Mouse (Mus musculus) heart, embryonic 11.5 days (tissue): ENCODE measurements around the gene Dok1. TPM values are rescaled to one million over a fixed set of nuclear protein-coding genes. Genes with fewer than 3 reads are reported as not detected.

Source experiments
- ATAC-seq: fragments of 200-750 bp; cut with Nextera tagmentation; replicated peaks from 2 replicates; pipeline ENCODE4 v1.8.0; 2017; ENCODE audit warnings: moderate library complexity; ENCODE audit not compliant: insufficient number of reproducible peaks, low FRiP score, low TSS enrichment
- H3K27ac ChIP-seq: fragments of 300-500 bp; sonication (generic); 2 replicates; pipeline ENCODE4 v1.5.1; 2014; ENCODE audit warnings: mild to moderate bottlenecking, low read depth, low read length
- H3K27me3 ChIP-seq: fragments of 300-500 bp; sonication (generic); 2 replicates; pipeline ENCODE4 v1.6.1; 2014; ENCODE audit warnings: mild to moderate bottlenecking, low read length, mixed read lengths; ENCODE audit not compliant: control insufficient read depth, insufficient read depth
- H3K36me3 ChIP-seq: fragments of 300-500 bp; sonication (generic); 2 replicates; pipeline ENCODE4 v1.6.1; 2014; ENCODE audit warnings: mild to moderate bottlenecking, low read length, moderate library complexity, mixed read lengths; ENCODE audit not compliant: control insufficient read depth, insufficient read depth
- H3K4me1 ChIP-seq: fragments of 300-500 bp; sonication (generic); 2 replicates; pipeline ENCODE4 v1.6.1; 2014; ENCODE audit warnings: low read length; ENCODE audit not compliant: control insufficient read depth, insufficient read depth
- H3K4me2 ChIP-seq: fragments of 300-500 bp; sonication (generic); 2 replicates; pipeline ENCODE4 v1.6.1; 2014; ENCODE audit warnings: mild to moderate bottlenecking, moderate library complexity
- H3K4me3 ChIP-seq: fragments of 300-500 bp; sonication (generic); 2 replicates; pipeline ENCODE4 v1.5.1; 2014; ENCODE audit warnings: low read depth, low read length
- H3K9ac ChIP-seq: fragments of 300-500 bp; sonication (generic); 2 replicates; pipeline ENCODE4 v1.6.1; 2014; ENCODE audit warnings: mild to moderate bottlenecking, low read depth, low read length, moderate library complexity
- H3K9me3 ChIP-seq: fragments of 300-500 bp; sonication (generic); replicated peaks from 2 replicates; pipeline ENCODE4 v1.6.1; 2016; ENCODE audit warnings: low read length; ENCODE audit not compliant: control insufficient read depth
- WGBS: fragments of 180-500 bp; shearing (Covaris S2); extraction: QIAGEN DNeasy Blood & Tissue Kit; methylation state at CpG from one replicate; pipeline ENCODE4 v1.1.7; 2014; ENCODE audit not compliant: insufficient replicate concordance; 5-methylcytosine and 5-hydroxymethylcytosine counted together
- polyA plus RNA-seq: library from polyadenylated mRNA; unstranded; fragments of >200 nt; fragmentation: Nextera tagmentation; extraction: Ambion mirVana; gene quantifications from 2 replicates; pipeline ENCODE4 v1.2.1, GENCODE M21; 2014

The Dok1 gene
- polyA plus RNA-seq, 1 experiment from 2014 or later, result 6.8 TPM

DNA sequence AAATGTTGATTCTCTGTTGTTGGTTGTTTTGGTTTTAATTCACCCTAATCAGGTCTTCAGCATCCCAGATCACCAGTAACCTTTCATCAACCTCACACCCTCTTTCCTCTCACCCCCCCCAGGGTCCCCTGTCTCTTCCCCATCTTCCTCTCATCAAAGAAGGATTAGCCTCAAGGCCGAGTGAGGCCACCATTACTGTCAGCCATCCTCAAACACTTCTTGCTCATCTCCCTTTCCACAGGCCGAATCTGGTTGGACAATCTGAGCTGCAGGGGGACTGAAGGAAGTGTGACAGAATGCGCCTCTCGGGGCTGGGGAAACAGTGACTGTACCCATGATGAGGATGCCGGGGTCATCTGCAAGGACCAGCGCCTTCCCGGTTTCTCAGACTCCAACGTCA, 3.9 kb upstream of the Dok1 start:
- Histone ChIP-seq H3K9me3 (no peaks in the 10 kb centered on the region), H3K27ac (no peak overlapping the region), H3K27me3 (peaks cover 27% of the 10 kb centered on the region), H3K4me3 (no peak overlapping the region), H3K36me3 (no peaks in the 10 kb centered on the region), H3K4me1 (peaks cover 19% of the 10 kb centered on the region), H3K4me2 (no peak overlapping the region), H3K9ac (no peak overlapping the region)
- 72% methylated on average over 8 of the region's 8 CpGs for WGBS
- ATAC-seq, result no peak

DNA sequence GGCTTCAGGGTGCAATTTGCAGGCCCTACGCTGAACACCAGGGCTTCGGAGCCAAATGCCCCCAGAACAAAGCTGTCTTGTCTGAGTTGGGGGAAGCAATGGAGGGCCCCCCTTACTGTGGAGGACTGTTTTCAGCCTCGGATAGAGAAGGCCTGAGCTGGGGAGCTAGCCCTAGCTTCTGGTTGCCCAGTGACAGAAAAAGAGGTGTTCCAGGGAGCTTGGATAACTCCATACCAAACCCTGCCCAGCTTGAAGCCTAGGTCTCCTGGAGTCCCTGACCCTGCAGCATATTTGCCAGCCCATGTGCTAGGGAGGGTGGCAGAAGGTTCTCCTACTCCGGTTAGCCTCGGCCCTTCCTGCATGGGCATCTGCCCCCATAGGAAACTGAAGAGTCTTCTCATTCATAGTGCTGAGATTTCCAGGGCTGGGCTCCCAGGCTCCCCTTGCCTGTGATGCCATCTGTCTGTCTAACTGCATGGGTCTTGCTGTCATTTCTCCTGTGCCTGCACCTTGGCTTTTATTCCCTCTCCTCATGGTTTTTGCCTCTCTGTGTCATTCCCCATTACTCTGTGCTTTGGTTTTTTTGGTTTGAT, 1.3 kb upstream of the Dok1 start:
- H3K4me3 ChIP-seq, result peak overlapping the region; percentile 75
- 23% methylated on average over 5 of the region's 5 CpGs for WGBS
- H3K9ac ChIP-seq, result peak overlapping the region; percentile 79
- H3K9me3 ChIP-seq, result no peaks in the 10 kb centered on the region
- peaks cover 38% of the 10 kb centered on the region for H3K27me3 ChIP-seq
- peak overlapping the region; percentile 93 for H3K4me2 ChIP-seq
- no peaks in the 10 kb centered on the region for H3K36me3 ChIP-seq
- H3K27ac ChIP-seq, result no peak overlapping the region
- peaks cover 21% of the 10 kb centered on the region for H3K4me1 ChIP-seq
- ATAC-seq, result no peak

DNA sequence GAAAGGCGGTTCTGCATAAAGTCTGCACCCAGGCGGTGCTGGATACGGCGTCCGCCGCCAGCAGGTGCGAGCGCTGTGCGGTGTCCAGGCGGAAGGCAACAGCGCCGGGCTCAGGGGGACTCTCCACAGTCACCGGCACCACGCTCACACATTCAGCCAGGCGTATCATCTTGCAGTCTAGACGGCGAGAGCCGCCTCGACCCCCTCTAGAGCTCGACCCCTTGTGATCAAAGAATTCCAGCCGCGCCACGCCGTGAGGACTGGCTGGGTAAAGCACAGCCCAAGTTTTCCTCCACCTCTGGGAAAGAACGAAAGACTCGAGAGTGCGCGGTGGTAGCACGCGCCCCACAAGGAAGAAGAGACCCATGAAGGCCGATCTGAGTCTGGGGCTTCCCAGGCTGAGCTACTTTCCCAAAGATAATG, 491 bp downstream of the Dok1 start:
- Histone ChIP-seq H3K9ac (peak overlapping the region; percentile 79), H3K36me3 (no peaks in the 10 kb centered on the region), H3K27me3 (peaks cover 48% of the 10 kb centered on the region), H3K4me1 (peaks cover 18% of the 10 kb centered on the region), H3K4me2 (peak overlapping the region; percentile 93), H3K27ac (no peak overlapping the region), H3K4me3 (peak overlapping the region; percentile 75), H3K9me3 (no peaks in the 10 kb centered on the region)
- ATAC-seq, result peak; percentile 68
- WGBS, result 0% methylated on average over 31 of the region's 31 CpGs

DNA sequence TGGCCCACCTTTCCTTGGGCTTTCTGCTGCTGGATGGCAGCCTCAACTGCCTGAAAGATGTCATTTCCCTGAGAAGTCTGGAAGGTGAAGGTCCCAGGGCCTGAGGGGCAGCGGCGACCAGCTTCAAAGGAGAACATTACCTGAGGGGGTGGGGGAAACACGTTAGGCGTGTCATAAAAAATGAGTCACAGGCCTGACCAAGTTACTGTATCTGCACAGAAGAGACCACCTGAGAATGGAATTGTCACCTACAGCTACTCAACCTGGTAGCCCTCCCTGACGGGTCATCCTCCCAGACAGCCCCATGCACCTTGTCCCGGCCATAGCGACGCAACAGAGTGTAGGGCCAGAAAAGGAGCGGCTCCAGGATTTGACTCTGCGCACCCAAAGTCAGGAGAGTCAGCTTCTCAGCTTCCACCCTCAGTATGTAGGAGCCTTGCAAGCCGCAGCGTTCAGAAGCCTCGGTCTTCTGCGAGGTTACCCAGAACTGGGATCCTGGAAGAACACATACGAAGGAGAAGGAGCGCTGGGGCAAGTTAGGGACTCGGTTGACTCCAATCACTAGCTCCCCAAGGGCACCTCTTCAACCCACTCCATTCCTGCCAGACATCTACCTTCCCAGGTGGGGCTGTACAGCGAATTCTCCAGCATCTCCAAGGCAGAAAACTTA, 1.2 kb downstream of the Dok1 start:
- ATAC-seq, result no peak
- H3K4me3 ChIP-seq, result peak overlapping the region; percentile 75
- H3K4me1 ChIP-seq, result peaks cover 24% of the 10 kb centered on the region
- H3K9me3 ChIP-seq, result no peaks in the 10 kb centered on the region
- peak overlapping the region; percentile 79 for H3K9ac ChIP-seq
- H3K36me3 ChIP-seq, result no peaks in the 10 kb centered on the region
- no peak overlapping the region for H3K27ac ChIP-seq
- WGBS, result 28% methylated on average over 18 of the region's 18 CpGs
- H3K4me2 ChIP-seq, result peak overlapping the region; percentile 93
- peaks cover 48% of the 10 kb centered on the region for H3K27me3 ChIP-seq

DNA sequence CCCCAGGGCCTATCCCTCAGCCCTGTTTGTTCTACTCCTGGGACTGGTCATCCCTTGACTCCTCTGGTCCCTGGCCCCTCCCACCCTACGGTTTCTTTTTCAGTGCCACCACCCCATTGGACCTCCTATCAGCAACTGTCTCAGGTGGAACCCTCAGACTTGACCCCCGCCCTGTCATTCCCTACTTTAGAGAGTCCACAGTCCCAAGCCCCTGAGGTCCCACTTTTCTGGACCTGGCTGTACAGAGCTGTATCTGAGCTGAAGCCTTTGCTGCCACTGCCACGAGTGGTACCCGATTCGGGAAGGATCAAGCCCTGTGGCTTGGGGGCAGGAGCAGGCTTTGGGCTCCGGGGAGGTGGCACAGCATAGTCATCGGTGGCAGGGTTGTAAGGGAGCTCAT, 2.2 kb downstream of the Dok1 start:
- H3K9me3 ChIP-seq, result no peaks in the 10 kb centered on the region
- ATAC-seq, result no peak
- no peaks in the 10 kb centered on the region for H3K36me3 ChIP-seq
- H3K27me3 ChIP-seq, result peaks cover 48% of the 10 kb centered on the region
- 68% methylated on average over 7 of the region's 7 CpGs for WGBS
- H3K4me3 ChIP-seq, result no peak overlapping the region
- H3K9ac ChIP-seq, result no peak overlapping the region
- peaks cover 24% of the 10 kb centered on the region for H3K4me1 ChIP-seq
- H3K4me2 ChIP-seq, result no peak overlapping the region
- no peak overlapping the region for H3K27ac ChIP-seq

DNA sequence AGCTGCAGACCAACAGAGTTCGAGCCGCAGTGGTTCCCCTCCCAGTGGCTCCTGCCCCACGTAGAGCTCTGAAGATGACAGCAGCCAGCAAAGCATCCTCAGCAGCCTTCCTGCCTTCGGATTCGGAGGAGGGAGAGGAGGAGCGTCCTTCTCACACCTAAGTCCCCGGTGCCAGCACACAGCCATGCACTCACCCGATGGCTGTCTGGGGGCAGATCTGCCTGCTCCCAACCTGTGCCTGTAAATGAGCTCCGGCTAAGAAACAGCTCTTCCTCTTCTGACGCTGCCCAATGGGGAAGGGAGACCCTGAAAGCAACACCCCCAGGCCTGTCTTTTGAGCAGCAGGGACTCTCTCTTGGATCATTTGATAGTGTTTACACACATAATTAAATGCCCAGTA, 3.5 kb downstream of the Dok1 start:
- no peak overlapping the region for H3K9ac ChIP-seq
- 33% methylated on average over 10 of the region's 10 CpGs for WGBS

DNA sequence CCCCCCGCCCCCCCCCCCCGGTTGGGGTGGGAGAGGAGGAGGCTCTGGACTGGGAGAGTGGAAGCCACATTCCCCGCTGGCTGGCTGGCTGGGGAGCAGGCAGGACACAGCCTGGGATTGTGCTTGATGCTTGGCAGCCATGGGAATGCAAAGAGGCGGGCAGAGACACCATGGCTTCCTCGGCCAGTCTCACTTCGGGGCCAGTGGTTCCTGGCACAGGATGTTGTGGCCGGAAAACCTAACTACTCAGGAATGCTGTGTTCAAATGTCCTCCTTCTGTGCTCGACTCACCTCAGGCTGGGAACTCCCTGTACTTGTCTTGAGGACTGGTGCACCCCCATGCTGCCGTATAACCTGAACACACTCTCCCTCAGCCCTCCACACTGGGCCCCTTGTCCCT, 5.6 kb downstream of the Dok1 start:
- Histone ChIP-seq H3K4me3 (no peak overlapping the region), H3K36me3 (no peaks in the 10 kb centered on the region), H3K27ac (no peak overlapping the region), H3K27me3 (peaks cover 38% of the 10 kb centered on the region), H3K4me2 (no peak overlapping the region), H3K9ac (peak overlapping the region; percentile 1; the same call in 1 of the 2 replicates), H3K9me3 (no peaks in the 10 kb centered on the region), H3K4me1 (peaks cover 12% of the 10 kb centered on the region; the same call in 1 of the 2 replicates)
- no peak for ATAC-seq
- 30% methylated on average over 7 of the region's 9 CpGs for WGBS

More for the DNA sequence above, 3.5 kb downstream of the Dok1 start:
- no peak overlapping the region for H3K4me3 ChIP-seq
- peaks cover 18% of the 10 kb centered on the region for H3K4me1 ChIP-seq
- H3K4me2 ChIP-seq, result no peak overlapping the region
- no peaks in the 10 kb centered on the region for H3K9me3 ChIP-seq
- ATAC-seq, result no peak
- H3K27ac ChIP-seq, result no peak overlapping the region
- no peaks in the 10 kb centered on the region for H3K36me3 ChIP-seq
- peaks cover 42% of the 10 kb centered on the region for H3K27me3 ChIP-seq

DNA sequence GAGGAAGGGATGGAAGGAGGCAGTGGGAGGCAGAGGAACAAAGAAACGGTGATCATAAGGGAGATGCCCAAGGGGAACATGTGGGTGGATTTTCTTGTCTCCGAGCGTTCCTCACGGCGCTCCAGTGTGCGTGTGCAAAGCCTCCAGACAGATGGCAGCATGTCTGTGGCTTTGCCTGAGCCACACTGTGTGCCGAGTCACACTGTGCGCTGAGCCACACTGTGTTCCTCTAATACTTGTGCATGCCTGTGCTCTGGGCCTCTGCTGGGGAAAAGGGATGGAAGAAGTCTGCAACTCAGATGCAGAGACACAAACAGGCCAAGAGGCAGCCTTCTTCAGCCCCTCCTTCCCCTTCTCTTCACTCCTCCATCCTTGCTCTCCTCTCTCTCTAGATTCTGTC, 6.0 kb downstream of the Dok1 start:
- H3K4me1 ChIP-seq, result peaks cover 9% of the 10 kb centered on the region; the same call in 1 of the 2 replicates
- H3K27ac ChIP-seq, result no peak overlapping the region
- H3K27me3 ChIP-seq, result peaks cover 38% of the 10 kb centered on the region
- 68% methylated on average over 8 of the region's 8 CpGs for WGBS
- ATAC-seq, result no peak
- no peak overlapping the region for H3K4me3 ChIP-seq
- H3K9me3 ChIP-seq, result no peaks in the 10 kb centered on the region
- no peaks in the 10 kb centered on the region for H3K36me3 ChIP-seq
- no peak overlapping the region for H3K9ac ChIP-seq
- H3K4me2 ChIP-seq, result no peak overlapping the region

DNA sequence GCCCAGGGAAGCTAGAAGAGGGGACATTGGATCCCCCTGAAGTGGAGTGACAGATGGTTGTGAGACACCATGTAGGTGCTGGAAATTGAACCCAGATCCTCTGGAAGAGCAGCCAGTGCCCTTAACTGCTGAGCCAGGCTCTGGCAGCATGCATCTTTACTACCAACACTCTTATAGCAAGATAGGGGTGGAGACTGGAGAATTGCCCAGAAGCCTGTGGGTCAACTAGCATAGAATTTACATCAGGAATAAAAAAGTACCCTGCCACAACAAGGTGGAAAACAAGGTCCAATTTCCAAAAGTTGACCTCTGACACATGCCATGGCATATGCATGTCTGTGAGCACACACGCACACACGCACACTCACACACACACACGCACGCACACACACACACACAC, 8.1 kb downstream of the Dok1 start:
- Histone ChIP-seq H3K4me2 (no peak overlapping the region), H3K36me3 (no peaks in the 10 kb centered on the region), H3K27ac (no peak overlapping the region), H3K9me3 (no peaks in the 10 kb centered on the region), H3K4me1 (peaks cover 6% of the 10 kb centered on the region; the same call in 1 of the 2 replicates), H3K4me3 (no peak overlapping the region), H3K27me3 (peaks cover 19% of the 10 kb centered on the region), H3K9ac (no peak overlapping the region)
- ATAC-seq, result no peak
- WGBS, result 100% methylated on average over 4 of the region's 4 CpGs
